Mouse (Mus musculus) ES-Bruce4 (cell line): ENCODE data around the gene Vasn. TPM values are rescaled to one million over a fixed set of nuclear protein-coding genes. Genes with fewer than 3 reads are reported as not detected.

ENCODE experiments used
- H3K27ac ChIP-seq: 2 replicates; pipeline ENCODE4 v1.5.1; 2012; ENCODE audit warnings: low read length, inconsistent platforms; ENCODE audit not compliant: insufficient read depth
- H3K27me3 ChIP-seq: 2 replicates; pipeline ENCODE4 v1.6.1; 2012; ENCODE audit warnings: mild to moderate bottlenecking, low read length, inconsistent platforms; ENCODE audit not compliant: control insufficient read depth, poor library complexity, insufficient read depth, severe bottlenecking
- H3K36me3 ChIP-seq: 2 replicates; pipeline ENCODE4 v1.6.1; 2012; ENCODE audit warnings: inconsistent platforms, mild to moderate bottlenecking, low read length, moderate library complexity; ENCODE audit not compliant: control insufficient read depth, poor library complexity, insufficient read depth, severe bottlenecking
- H3K4me1 ChIP-seq: one replicate; pipeline ENCODE4 v1.8.1; 2011; ENCODE audit warnings: low read length; ENCODE audit not compliant: control insufficient read depth, insufficient read depth
- H3K4me3 ChIP-seq: 2 replicates; pipeline ENCODE4 v1.5.1; 2011; ENCODE audit warnings: low read depth, mild to moderate bottlenecking, low read length
- H3K9ac ChIP-seq: 2 replicates; pipeline ENCODE4 v1.6.1; 2012; ENCODE audit warnings: low read depth, mild to moderate bottlenecking, inconsistent platforms; ENCODE audit not compliant: poor library complexity, severe bottlenecking
- H3K9me3 ChIP-seq: replicated peaks from 2 replicates; pipeline ENCODE4 v1.6.1; 2012; ENCODE audit warnings: mild to moderate bottlenecking, low read length, inconsistent platforms; ENCODE audit not compliant: control insufficient read depth, poor library complexity, insufficient read depth, severe bottlenecking
- CTCF ChIP-seq: IDR thresholded peaks from one replicate; pipeline ENCODE4 v1.8.1; 2011; ENCODE audit warnings: low read depth, low read length
- EP300 ChIP-seq: IDR thresholded peaks from 2 replicates; pipeline ENCODE4 v1.6.1; 2011; ENCODE audit warnings: low read depth, low read length; ENCODE audit not compliant: insufficient read depth
- POLR2A ChIP-seq: IDR thresholded peaks from one replicate; pipeline ENCODE4 v1.8.1; 2011; ENCODE audit warnings: low read length; ENCODE audit not compliant: insufficient read depth
- polyA plus RNA-seq: library from polyadenylated mRNA; stranded (reverse); fragments of >200 nt; gene quantifications from 2 replicates; pipeline ENCODE4 v1.2.4, GENCODE M21; 2011; ENCODE audit warnings: low read depth; ENCODE audit not compliant: missing spikeins, insufficient read depth, insufficient read length

Gene Vasn
- polyA plus RNA-seq, 1 experiment = 6.2 TPM

DNA sequence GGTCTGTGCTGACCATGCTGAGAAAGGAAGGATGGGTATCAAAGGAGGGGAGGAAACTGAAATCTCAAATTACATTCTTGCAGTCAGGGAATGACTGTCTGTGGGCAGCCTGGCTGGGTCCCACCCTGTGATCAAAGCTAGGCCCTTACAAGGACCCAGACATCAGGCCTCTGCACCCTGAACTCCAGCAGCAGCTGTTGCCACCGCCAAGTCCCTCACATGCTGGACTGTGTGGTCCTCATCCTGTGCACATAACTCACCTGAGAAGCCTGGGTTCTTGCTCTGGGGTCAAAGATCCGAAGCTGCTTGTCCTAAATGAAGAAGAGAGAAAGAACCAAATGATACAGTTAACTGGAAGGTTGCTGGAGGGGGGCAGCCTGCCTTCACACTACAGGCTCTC lies 21.9 kb downstream of the Vasn start:
- TF ChIP-seq EP300 (no peak), POLR2A (no peak), CTCF (no peak)
- Histone ChIP-seq H3K9me3 (no peaks in the 10 kb centered on the region), H3K9ac (no peak overlapping the region), H3K4me3 (no peak overlapping the region), H3K4me1 (no peaks in the 10 kb centered on the region), H3K27me3 (no peaks in the 10 kb centered on the region), H3K36me3 (no peaks in the 10 kb centered on the region), H3K27ac (no peak overlapping the region)

DNA sequence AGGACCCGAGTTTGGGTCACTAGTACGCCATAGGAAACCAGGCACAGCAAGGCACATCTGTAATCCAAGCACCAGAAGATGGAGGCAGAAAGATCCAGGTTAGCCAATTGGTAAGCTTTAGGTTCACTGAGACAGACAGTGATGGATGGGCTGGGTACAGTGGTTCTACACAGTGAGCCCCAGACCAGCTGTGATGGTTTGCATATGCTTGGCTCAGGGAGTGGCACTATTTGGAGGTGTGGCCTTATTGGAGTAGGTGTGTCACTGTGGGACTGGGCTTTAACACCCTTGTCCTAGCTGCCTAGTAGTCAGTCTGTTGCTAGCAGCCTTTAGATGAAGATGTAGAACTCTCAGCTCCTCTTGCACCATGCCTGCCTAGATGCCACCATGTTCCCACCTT lies 24.1 kb downstream of the Vasn start:
- Histone ChIP-seq H3K9me3 (no peaks in the 10 kb centered on the region), H3K4me1 (no peaks in the 10 kb centered on the region), H3K36me3 (no peaks in the 10 kb centered on the region), H3K27ac (no peak overlapping the region), H3K27me3 (no peaks in the 10 kb centered on the region), H3K9ac (no peak overlapping the region), H3K4me3 (no peak overlapping the region)
- TF ChIP-seq EP300 (no peak), POLR2A (no peak), CTCF (no peak)

DNA sequence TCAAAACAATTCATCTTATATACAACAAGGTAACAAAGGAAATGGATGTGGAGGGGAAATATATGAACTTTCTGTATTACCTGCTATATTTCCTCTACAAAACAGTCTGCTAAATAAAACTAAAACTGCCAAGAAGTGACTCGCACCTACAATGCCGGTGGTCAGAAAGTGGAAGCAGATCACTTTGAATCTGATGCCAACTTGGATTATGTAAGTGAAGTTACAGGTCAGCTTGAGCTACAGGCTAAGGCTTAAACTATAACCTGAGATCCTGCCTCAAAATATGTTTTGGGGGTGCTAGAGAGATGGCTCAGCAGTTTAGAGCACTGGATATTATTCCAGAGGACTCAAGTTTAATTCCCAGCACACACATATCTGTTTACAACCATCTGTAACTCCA lies 26.0 kb downstream of the Vasn start:
- H3K36me3 ChIP-seq = no peaks in the 10 kb centered on the region

DNA sequence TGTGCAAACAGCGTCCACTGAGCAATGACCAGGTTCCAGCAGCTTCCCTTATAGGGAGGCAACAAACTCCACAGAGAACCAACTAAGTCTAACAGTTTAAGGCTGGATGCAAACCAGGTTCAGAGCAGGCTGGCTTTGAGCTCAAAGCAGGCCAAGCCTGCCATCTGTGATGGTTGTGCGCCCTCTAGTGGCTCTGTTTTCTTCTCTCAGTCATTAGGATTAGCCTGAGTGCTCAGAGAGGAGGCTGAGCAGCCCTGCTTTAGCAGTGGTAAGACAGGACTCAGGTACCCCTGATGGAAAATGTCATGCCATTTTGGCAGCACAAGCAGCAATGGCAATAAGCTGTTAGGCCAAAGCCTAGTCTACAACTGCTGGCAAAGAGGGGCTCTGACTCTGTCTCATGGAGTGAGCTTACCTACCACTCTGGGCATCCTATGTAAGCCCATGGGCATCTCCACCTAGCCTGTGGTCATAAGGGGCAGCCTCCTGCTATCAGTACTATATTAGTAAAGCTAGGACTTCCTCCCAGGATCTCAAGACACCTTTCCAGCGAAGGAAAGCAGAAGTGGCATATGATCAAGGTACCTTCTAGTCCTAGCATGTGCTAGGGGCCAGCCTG lies 27.6 kb downstream of the Vasn start:
- H3K27ac ChIP-seq = no peak overlapping the region

More for the DNA sequence above, 26.0 kb downstream of the Vasn start:
- Histone ChIP-seq H3K4me1 (no peaks in the 10 kb centered on the region), H3K9ac (no peak overlapping the region), H3K27me3 (no peaks in the 10 kb centered on the region), H3K9me3 (no peaks in the 10 kb centered on the region), H3K27ac (no peak overlapping the region), H3K4me3 (no peak overlapping the region)
- TF ChIP-seq EP300 (no peak), POLR2A (no peak), CTCF (no peak)

DNA sequence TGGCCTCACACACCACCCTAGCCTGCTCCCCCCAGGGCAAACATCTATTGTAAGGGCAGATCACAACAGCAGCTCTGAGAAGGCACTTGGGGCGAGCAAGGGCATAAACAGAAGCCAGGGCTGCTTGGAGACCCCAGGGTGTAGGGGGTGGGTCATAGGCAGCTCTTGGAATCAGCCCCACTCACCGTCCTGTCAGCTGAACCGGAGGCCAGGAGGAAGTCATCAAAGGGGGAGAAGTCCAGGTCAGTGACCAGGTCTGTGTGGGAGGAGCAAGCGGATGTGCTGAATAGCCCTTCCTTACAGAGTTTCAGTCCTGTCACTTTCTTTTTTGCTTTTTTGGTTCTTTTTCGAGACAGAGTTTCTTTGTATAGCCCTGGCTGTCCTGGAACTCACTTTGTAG lies 30.6 kb downstream of the Vasn start:
- TF ChIP-seq CTCF (no peak), POLR2A (no peak), EP300 (no peak)
- Histone ChIP-seq H3K4me1 (no peaks in the 10 kb centered on the region), H3K9ac (no peak overlapping the region), H3K27me3 (no peaks in the 10 kb centered on the region), H3K36me3 (no peaks in the 10 kb centered on the region), H3K27ac (no peak overlapping the region), H3K4me3 (no peak overlapping the region), H3K9me3 (no peaks in the 10 kb centered on the region)

More for the DNA sequence above, 27.6 kb downstream of the Vasn start:
- Histone ChIP-seq H3K27me3 (no peaks in the 10 kb centered on the region), H3K9ac (no peak overlapping the region), H3K4me1 (no peaks in the 10 kb centered on the region), H3K4me3 (no peak overlapping the region), H3K36me3 (no peaks in the 10 kb centered on the region), H3K9me3 (no peaks in the 10 kb centered on the region)
- TF ChIP-seq CTCF = peak; percentile 98
- no peak for TF ChIP-seq EP300

DNA sequence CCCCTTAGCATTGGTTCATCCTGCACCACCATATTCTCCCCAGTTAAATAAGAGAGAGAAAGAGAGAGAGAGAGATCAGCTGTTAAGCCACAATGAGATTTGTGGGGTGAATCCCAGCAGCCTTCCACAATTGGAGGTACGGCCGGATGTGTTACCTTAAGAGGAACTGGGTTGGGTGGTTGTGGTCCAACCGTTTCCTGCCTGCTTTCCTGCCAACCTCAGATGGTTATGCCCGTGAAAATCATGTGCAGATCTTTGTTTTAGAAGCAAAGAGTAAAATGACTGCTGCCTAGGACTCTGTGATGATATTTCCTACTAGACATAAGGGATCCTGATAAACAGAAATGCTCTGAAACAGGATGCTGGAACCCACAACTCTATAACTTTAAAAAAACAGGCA lies 34.4 kb downstream of the Vasn start:
- Histone ChIP-seq H3K27me3 (no peaks in the 10 kb centered on the region), H3K36me3 (no peaks in the 10 kb centered on the region), H3K4me1 (no peaks in the 10 kb centered on the region), H3K4me3 (no peak overlapping the region), H3K9me3 (no peaks in the 10 kb centered on the region), H3K27ac (no peak overlapping the region), H3K9ac (no peak overlapping the region)
- TF ChIP-seq CTCF (no peak), POLR2A (no peak), EP300 (no peak)
